Mouse (Mus musculus): ENCODE measurements around the gene Naa80. TPM values are rescaled to one million over a fixed set of nuclear protein-coding genes. Genes with fewer than 3 reads are reported as not detected.
A peak's percentile ranks its signal among the peaks of the same experiment; 100 is the strongest.

The Naa80 gene
- total RNA-seq, 2 experiments from 2014 or later, result 25.8 to 49.0 TPM

DNA sequence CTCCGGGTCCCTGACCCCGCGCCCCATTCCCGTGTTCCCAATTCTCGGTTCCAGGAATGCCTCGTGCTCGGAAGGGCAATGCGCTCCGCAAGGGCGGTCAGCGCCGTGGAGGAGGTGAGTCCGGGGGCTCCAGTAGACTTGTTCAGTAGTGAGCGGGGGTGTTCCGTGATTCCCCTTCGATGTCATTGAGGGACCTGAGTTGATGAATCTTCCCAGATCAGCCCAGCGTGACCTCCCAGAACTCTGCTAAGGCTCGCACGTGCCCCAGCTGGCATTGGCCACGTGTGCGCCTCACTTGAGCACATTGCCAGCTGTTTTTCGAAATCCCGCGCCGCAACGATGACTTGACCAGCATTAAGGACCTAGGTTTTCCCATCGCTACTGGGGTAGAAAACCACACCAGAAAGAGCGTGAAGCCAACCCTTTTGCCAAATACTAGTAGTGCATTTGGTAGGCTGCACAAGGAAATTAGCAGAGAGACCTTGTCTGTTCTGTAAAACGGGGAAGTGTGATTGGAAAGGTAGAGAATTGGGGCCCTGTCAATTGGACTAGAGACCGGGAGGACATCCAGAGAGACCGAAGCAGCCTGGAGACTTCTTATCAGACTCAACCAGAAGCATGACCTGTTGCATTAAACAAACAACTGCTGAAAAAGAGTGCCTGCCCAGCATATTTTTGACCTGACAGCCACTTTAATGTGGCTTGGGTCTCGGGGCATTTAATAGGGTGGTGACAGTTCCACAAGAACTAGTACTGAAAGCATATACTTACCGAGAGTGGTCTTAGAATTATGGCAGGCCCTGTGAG lies 9.3 kb downstream of the Naa80 start:
- ATAC-seq (replicated peaks; ENCODE audit: low FRiP score, low TSS enrichment, poor library complexity, severe bottlenecking), result peak; percentile 25

DNA sequence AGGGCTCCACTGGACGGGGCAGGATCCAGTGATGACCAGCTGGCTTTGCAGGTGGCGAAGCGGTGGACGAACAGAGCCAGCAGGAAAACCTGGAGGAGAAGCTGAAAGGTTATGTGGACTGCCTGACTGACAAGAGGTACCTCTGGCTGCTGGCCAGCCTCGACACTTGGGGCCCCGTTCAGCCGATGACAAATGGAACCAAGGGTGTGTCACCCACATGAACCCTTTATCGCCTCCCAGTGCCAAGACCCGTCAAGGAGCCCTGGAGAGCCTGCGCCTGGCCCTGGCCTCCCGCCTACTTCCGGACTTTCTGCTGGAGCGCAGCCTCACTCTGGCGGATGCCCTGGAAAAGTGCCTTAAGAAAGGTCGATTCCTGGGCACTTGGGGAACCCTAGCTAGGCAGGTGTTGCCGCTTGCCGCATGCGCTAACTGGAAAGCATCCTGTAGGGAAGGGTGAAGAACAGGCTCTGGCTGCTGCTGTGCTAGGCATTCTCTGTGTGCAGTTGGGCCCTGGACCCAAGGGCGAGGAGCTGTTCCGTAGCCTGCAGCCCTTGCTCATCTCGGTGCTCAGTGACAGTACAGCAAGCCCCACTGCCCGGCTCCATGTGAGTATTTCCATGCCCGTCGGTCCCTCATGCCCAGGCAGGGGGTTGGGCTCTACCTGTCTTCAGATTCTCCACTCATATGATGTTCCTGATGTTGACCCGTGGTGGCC lies 11.5 kb downstream of the Naa80 start:
- ATAC-seq (replicated peaks; ENCODE audit: low FRiP score, low TSS enrichment, poor library complexity, severe bottlenecking), result peak; percentile 49

DNA sequence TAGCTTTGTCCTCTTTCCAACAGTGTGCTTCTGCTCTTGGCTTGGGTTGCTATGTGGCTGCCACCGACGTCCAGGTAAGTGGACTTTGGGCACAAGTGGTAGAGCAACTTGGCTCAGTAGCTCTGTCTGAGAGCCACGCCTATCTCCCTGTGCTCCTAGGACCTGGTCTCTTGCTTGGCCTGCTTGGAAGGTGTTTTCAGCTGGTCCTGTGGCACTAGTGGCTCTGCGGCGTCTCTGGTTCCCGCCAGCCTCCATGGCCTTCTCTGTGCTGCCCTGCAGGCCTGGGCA lies 12.0 kb downstream of the Naa80 start:
- ATAC-seq (replicated peaks; ENCODE audit: low FRiP score, low TSS enrichment, poor library complexity, severe bottlenecking), result no peak

DNA sequence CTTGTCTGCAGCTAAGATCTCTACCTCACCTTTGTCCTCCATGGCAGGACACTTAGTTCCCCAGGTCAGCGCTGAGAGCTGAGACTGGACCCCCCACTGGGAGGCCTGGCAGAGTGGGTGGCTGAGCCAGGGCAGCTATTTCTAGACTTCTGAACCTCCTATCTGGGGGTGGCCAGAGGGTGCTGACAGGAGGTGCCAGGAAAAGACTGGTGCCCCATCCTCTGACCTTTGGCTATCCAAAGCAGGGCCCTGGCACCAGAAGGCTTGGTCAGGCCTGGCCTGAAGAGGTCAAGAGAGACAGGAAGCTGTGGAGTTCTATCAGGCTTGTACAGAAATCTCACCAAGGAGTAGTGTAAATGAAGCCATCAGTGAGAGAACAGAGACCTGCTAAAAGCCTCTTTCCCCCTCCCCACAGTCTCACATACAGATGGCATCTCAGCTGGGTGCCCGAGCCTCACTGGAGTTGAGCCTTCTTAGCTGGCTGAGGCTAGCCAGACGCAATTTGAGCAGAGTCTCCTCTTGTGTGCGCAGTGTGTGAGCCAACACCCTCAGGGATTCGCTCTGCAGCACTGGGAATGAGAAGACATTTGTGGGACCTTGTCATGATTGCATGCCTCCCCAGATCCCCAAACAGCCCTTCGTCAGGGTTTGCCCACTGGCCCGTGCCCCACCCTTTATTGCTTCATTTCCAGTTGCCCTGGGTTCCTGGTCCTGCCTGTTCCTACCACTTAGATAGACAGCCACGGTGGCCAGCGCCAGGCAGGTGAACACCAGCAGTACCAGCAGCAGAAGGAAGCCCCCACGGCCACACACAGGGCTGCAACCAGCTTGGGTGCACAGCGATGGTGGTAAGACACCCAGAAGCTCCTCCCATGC lies 14.7 kb downstream of the Naa80 start:
- no peak for ATAC-seq (replicated peaks; ENCODE audit: low FRiP score, low TSS enrichment, poor library complexity, severe bottlenecking)

DNA sequence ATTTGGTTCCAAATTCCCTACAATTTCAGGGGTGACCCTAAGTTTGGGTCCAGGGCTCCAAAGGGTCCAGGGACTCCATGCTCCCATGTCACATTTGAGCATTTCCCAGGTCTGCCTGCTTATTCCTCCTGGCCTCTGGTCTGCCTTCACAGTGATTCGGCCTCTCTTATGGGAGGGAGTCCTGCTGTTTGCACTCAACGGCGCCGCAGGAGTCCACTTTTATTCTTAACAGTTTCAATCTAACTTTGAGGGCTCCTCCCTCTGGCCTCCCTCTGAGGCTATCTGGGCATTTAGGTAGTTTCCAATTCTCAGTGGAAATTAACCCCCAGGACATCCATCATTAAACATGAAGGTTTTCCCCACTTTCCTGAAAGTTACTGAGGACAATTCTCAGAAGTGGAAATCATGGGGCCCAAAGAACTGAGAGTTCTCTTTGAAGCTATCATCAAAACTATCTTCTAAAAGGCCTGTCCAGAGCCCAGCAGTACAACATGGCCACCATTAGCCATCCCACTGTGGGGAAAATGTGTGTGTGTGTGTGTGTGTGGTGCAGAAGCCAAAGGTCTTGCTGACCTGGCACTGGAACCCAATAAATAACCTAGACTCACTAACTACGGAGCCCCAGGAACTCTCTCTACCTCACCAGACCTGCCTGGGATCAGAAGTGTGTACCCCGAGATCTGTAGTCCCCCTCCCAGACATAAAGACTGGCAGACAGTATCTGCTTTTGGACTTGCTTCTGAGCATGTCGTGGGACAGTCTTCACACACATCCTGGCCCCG lies 15.8 kb downstream of the Naa80 start:
- no peak for ATAC-seq (replicated peaks; ENCODE audit: low FRiP score, low TSS enrichment, poor library complexity, severe bottlenecking)

DNA sequence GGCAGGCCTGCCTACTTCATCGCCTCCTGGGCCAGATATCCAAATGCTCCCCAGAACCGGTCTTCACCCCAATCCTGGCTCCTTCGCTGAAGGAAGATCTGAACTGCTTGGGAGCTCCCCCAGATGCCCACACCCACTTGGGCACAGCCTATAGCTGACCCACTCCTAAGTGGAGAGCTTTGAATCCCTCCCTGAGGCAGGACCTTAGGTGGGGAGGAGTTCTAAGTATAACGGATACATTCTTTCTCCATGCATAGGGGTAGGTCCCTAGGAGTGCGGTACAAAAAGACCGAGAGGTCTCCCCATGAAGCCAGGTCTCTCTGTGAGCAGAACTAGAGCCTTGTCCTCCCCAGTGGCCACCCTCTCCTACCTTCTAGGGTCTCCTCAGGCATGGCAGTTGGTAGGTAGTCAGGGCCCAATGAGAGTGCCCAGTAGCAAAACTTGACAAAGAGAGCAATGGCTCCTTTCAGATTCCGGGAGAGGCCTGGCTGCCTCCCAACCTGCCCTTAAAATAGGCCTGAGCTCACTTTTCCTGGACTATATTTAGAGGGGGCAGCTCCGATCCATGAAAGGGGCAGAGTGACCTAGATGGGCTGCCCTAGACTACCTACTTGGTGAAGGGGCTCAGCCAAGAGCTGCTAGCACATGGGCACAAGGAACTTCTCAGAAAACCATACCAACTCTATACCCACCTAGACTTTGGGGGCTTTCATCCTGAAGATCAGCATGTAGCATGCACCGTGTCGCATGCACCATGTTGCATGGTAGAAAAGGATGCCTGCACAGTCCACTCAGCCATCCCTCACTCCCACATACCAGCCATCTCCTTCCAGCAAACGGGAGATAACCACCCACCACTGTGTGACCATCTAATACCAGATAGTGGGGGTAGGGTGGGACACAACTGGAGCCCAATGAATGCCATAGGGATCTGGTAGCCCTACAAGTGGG lies 18.2 kb downstream of the Naa80 start:
- ATAC-seq (replicated peaks; ENCODE audit: low FRiP score, low TSS enrichment, poor library complexity, severe bottlenecking), result no peak

DNA sequence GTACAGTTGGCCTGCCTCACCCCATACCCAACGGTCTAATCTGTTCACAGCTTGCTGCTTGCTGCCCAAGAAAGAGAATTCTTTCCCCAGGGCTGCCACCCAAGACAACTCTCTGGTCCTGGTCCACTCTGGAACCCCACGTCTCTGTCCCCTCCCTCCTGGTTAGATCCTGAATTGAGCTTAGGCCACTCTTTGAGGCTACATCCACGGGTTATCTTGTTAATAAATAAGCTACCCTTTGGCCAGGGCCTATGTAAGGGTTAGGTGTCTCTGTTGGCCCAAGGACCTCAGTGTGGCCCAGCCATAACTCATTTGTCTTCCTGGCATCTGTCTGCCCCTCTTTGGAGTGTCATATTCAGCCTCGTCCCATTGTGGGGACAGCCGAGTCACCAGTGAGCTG lies 19.7 kb downstream of the Naa80 start:
- no peak for ATAC-seq (replicated peaks; ENCODE audit: low FRiP score, low TSS enrichment, poor library complexity, severe bottlenecking)

DNA sequence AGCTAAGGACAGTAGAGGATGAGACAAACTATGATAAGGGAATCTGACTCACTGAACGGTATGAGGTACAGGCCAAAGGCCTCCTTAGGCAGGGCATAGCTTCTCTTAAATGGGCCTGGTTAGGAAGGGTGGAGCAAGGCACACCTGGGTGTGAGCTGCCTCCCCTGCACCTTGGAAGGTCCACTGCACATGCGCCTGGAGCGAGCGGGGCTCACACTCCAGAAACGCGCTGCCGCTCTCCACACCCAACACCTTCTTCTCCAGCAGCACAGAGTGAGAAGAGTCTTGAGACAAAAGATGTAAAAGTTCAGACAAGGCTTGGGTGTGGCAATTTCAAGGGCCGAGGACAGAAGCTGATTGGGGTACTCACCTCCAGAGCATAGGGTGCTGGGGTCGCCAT lies 20.7 kb downstream of the Naa80 start:
- ATAC-seq (replicated peaks; ENCODE audit: low FRiP score, low TSS enrichment, poor library complexity, severe bottlenecking), result no peak

DNA sequence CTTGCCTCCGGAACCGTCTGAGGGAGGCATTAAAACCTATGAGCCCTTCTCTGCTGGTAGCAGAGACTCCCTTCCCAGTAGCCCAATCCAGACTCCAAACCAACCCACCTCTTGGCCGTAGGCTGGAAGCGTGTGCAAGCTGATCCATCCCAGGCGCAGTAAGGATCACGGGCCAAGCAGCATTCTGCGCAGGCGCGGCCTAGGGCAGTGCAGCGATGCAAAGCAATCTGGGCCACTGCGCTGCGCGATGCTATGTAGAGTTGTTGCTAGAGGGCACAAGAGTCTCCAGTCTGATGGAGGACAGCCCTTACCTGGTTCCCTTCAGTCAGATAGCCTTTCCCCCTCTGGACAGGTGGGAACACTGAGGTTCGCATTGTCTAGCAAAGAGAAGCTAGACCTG lies 21.2 kb downstream of the Naa80 start:
- no peak for ATAC-seq (replicated peaks; ENCODE audit: low FRiP score, low TSS enrichment, poor library complexity, severe bottlenecking)

DNA sequence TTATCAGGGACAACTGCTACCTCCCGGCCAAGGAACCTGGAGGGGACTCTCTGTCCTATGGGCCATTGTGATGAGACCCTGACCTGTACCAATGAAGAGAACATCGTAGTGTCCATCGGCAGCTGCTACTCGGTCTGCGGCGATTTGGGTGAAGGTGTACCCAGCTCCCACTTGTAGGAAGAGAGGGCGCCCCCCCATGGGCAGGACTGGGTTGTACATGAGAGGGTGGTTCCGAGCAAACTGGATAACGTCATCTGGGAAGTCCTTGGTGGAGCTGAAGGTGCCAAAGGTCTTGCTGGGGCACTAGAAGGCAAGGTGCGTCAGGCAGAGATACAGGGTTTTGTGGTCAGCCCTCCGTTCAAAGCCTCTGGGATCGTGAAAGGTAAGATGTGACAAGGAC lies 22.1 kb downstream of the Naa80 start:
- ATAC-seq (replicated peaks; ENCODE audit: low FRiP score, low TSS enrichment, poor library complexity, severe bottlenecking), result no peak

DNA sequence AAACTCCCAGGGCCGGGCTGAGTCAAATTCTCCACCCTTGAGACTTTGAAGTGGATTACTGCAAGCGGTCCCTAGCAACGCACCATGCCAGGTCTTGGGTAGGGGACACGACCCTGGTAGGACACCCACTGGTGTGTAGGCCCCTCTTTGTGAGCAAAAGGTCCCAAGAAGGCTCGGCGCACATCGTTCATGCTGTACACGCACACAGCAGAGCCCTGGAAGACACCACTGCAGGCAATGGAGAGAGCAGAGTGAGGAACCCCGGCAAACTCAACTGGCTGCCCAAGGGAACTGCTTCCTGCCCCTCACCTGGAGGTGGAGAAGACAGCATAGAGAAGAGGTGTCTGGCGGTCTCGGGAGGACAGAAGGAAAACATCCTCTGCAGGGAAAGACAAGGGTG lies 22.6 kb downstream of the Naa80 start:
- no peak for ATAC-seq (replicated peaks; ENCODE audit: low FRiP score, low TSS enrichment, poor library complexity, severe bottlenecking)

DNA sequence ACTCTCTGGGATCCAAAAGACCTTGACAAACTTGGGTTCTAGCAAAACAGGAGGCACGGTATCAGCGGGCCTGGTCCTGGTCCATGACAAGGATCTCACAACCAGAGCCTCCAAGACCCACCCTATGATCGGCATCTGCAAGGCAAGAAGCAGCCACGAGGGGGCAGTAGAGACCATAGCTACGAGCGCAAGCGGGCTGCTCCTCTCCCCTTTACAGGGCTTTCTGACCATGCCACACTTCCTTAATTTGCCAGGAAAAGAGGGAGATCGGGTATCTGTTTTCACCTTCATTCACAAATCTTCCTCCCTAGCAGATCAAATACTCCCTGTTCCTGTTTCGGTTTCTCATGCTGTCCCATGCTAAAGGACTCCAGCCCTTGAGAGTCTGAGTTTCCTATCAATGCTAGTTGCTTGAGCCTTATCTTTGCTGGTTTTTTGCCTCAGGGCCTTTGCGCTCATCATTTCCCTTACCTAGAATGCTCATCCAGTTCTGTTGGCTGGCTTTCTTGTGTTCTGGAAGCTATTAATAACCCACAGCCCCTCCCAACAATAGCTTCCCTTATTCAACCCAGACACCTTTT lies 23.5 kb downstream of the Naa80 start:
- peak; percentile 58 for ATAC-seq (replicated peaks; ENCODE audit: low FRiP score, low TSS enrichment, poor library complexity, severe bottlenecking)

DNA sequence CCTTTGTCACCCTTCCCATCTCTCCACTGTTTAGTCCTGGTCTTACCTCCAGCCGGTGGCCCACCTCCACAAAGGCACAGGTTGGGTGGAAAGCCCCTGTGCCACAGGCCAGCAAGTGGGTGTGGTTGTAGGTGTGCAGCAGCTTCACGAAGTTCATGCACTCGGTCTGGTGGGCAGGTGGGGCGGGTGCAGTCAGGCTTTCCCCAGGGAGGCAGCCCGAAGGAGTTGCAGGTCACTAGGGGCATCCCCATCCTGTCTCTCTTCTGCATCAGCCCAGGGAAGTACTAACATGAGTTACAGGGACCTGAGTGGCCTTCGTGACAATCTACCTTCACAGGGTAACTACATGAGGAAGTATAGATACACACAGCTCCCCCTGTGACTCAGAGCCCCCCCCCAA lies 24.6 kb downstream of the Naa80 start:
- ATAC-seq (replicated peaks; ENCODE audit: low FRiP score, low TSS enrichment, poor library complexity, severe bottlenecking), result no peak

DNA sequence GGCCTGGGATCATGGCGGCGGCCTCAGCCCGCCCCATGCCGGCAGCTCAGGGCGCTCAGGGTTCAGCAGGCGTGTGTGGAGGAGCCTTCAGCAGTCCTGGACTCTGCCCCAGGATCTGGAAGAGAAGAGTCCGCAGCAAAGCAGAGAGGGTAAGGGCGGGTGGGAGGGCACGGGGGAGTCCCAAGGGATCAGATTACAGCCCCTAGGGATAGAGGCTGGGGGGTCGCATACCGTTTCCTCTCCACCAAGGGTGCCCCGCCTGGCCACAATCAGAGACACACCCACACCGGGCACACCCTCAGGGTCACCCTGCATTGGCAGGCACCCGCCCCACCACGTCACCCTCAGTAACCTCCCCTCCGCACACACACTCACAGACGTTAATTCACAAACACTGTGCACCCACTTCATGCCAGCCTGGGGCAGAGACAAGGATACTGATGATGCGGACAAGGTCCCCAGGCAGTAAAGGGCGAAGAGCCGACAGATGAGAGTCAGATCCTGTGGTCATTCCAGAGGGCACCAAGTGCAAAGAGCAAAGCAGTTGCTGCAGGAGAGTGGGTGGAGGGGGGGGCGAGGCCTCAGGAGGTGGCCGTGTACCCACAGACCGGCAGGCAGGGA lies 26.5 kb downstream of the Naa80 start:
- ATAC-seq (replicated peaks; ENCODE audit: low FRiP score, low TSS enrichment, poor library complexity, severe bottlenecking), result no peak

DNA sequence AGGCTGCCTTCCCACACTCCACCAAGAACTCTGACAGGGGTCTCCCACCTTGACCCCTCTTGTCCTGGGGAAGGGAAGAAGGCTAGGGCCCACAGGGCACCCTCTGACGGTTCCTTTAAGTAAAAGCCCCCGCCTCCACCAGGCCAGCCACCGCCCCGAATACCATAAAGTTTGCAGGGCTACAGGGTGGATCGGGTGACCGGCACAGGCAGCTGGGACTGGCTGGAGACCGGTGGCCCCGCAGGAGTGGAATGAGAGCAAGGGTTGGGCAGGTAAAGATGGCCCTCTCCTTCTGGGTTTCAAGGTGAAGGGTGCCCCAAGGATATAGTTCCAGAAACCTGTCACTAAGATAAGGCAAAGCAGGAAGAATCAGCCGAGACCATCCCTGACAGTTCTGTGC lies 27.9 kb downstream of the Naa80 start:
- ATAC-seq (replicated peaks; ENCODE audit: low FRiP score, low TSS enrichment, poor library complexity, severe bottlenecking), result no peak

DNA sequence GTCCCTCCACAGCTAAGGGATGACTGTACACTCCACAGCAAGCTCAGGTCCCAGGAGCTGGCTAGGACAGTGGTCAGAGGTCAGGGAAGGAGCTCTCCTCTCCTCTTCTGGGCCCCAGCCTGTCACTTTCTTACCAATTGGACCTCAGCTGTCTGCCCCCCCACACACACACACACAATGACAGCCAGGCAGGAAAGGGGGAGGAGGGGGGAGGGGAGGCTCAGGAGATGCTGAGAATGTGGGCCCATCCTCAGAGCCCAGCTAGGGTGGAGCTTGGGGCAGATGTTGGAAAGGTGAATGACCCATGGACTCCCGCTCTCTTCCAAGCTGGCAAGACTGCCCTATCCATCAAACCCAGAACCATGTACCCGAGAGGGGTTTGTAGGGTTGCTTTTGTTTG lies 28.3 kb downstream of the Naa80 start:
- ATAC-seq (replicated peaks; ENCODE audit: low FRiP score, low TSS enrichment, poor library complexity, severe bottlenecking), result no peak

DNA sequence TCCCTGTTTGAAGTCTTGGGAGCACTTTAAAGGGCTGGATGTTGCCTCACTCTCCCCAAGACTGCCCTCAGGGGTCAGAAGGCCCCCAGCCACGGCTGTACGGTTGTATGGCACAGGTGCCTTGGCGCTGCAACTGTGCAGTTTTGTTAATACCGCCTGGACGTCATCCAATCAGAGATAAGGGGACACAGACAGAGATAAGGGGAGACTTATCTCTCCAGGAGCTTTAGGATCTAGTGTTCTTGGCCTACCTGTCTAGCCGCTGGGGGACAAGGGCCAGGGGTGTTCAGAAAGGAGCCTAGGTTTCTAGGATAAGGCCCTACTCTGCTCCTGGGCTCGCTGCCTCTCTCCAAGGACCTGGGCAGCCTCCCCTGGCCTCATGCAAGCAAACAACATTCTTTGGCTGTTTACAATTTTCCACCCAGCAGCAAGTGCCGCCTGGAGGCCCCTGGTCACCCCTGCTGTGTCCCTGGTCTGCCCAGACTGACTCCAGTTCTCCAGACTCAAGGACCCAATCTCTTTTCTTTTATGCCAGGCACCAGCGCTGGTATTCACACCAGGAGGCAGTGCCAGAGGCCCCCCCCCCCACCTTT lies 29.1 kb downstream of the Naa80 start:
- ATAC-seq (replicated peaks; ENCODE audit: low FRiP score, low TSS enrichment, poor library complexity, severe bottlenecking), result no peak
